In the genomic region with DNA sequence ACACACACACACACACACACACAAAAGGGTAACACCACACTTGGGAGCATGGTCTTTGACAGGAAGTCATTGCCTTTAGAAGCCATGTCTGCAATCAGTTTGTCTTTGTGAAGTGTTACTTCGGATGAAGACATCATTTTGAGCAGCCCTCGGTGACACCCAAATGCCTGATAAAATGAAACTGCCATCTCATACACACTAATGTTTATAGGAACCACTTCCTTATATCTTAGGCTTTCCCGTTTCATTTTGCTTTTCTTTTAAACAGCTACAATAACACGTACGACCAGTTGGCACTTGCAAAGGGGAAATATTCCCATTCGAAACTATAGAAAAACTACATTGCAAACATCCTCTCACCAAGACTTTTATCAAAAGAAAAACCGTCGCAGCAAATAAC, we compare ENCODE assay signal across 22 mouse cellular contexts. TPM values are rescaled to one million over a fixed set of nuclear protein-coding genes. Genes with fewer than 3 reads are reported as not detected.
A peak's percentile ranks its signal among the peaks of the same experiment; 100 is the strongest.
DNase-seq lines count a peak whose midpoint lies in the region; ATAC-seq and TF ChIP-seq lines count a peak whose summit lies in the region.
"Had no signal": no experiment of that assay in that cellular context is flagged by ENCODE, and none has a peak within 500 bp of the region (broad histone marks: within the 10 kb centered on the region; RNA-seq: fewer than 3 reads in every experiment).

No protein-coding gene starts in this region.

- H3K36me3 ChIP-seq in heart, embryonic 15.5 days, result no peaks in the 10 kb centered on the region
- H3K36me3 ChIP-seq in heart, embryonic 10.5 days, result no peaks in the 10 kb centered on the region
- no peaks in the 10 kb centered on the region for H3K36me3 ChIP-seq in lung, embryonic 14.5 days (ENCODE audit: insufficient read depth)
- H3K36me3 ChIP-seq in midbrain, embryonic 15.5 days (replicated peaks), result no peaks in the 10 kb centered on the region
- H3K36me3 ChIP-seq: intestine, embryonic 15.5 days; limb, embryonic 10.5 days; liver, embryonic 13.5 days had no signal

- TF ChIP-seq CTCF in lung, embryonic 14.5 days (IDR thresholded peaks at IDR 0.05; ENCODE audit: low read depth), result no peak
- TF ChIP-seq CTCF in cortical plate, adult 2 months (IDR thresholded peaks at IDR 0.05; ENCODE audit: extremely low read depth, insufficient read depth, low read length), result no peak

- no peaks in the 10 kb centered on the region for H3K4me1 ChIP-seq in heart, embryonic 15.5 days (replicated peaks)
- no peaks in the 10 kb centered on the region for H3K4me1 ChIP-seq in heart, embryonic 10.5 days
- no peaks in the 10 kb centered on the region for H3K4me1 ChIP-seq in lung, embryonic 14.5 days (ENCODE audit: insufficient read depth)
- 0 out of 2 replicates have a peak, but pooled peaks cover 3% of the 10 kb centered on the region for H3K4me1 ChIP-seq in cortical plate, adult 2 months (ENCODE audit: control insufficient read depth, insufficient read depth, low read length)
- peaks cover 29% of the 10 kb centered on the region for H3K4me1 ChIP-seq in midbrain, embryonic 15.5 days
- H3K4me1 ChIP-seq: intestine, embryonic 15.5 days; liver, embryonic 13.5 days had no signal

- H3K9ac ChIP-seq in heart, embryonic 15.5 days, result no peak overlapping the region
- no peak overlapping the region for H3K9ac ChIP-seq in lung, embryonic 14.5 days
- no peak overlapping the region for H3K9ac ChIP-seq in midbrain, embryonic 15.5 days
- H3K9ac ChIP-seq: intestine, embryonic 15.5 days; liver, embryonic 13.5 days had no signal

- TF ChIP-seq POLR2A in cortical plate, adult 2 months (IDR thresholded peaks at IDR 0.05; ENCODE audit: extremely low read depth, insufficient read depth, low read length), result no peak

- H3K27ac ChIP-seq in heart, embryonic 15.5 days, result no peak overlapping the region
- no peak overlapping the region for H3K27ac ChIP-seq in heart, embryonic 10.5 days
- no peak overlapping the region for H3K27ac ChIP-seq in lung, embryonic 14.5 days (ENCODE audit: low read depth)
- H3K27ac ChIP-seq in cortical plate, adult 2 months (ENCODE audit: insufficient read depth, low read length), result no peak overlapping the region
- H3K27ac ChIP-seq in midbrain, embryonic 15.5 days, result no peak overlapping the region
- H3K27ac ChIP-seq: intestine, embryonic 15.5 days; kidney, postnatal 0 days; limb, embryonic 10.5 days; liver, embryonic 13.5 days had no signal

- WGBS in heart, embryonic 15.5 days, result 67% methylated on average over 8 of the region's 8 CpGs
- 75% methylated on average over 8 of the region's 8 CpGs for WGBS in heart, embryonic 10.5 days
- WGBS in lung, embryonic 14.5 days, result 30% methylated on average over 8 of the region's 8 CpGs
- 49% methylated on average over 8 of the region's 8 CpGs for WGBS in midbrain, embryonic 15.5 days

- H3K4me2 ChIP-seq in heart, embryonic 15.5 days, result peak overlapping the region; percentile 29; the same call in 1 of the 2 replicates
- peak overlapping the region; percentile 31 for H3K4me2 ChIP-seq in lung, embryonic 14.5 days
- 0 out of 2 replicates have a peak overlapping the region, but pooled peaks have one; percentile 12 for H3K4me2 ChIP-seq in midbrain, embryonic 15.5 days
- H3K4me2 ChIP-seq: intestine, embryonic 15.5 days; liver, embryonic 13.5 days had no signal

- H3K27me3 ChIP-seq in heart, embryonic 15.5 days, result peaks cover 11% of the 10 kb centered on the region; the same call in 1 of the 2 replicates
- 0 out of 2 replicates have a peak, but pooled peaks cover 6% of the 10 kb centered on the region for H3K27me3 ChIP-seq in heart, embryonic 10.5 days (ENCODE audit: insufficient read depth, poor library complexity, severe bottlenecking)
- H3K27me3 ChIP-seq in lung, embryonic 14.5 days (ENCODE audit: insufficient read depth, low read length), result no peaks in the 10 kb centered on the region
- no peaks in the 10 kb centered on the region for H3K27me3 ChIP-seq in midbrain, embryonic 15.5 days (replicated peaks)
- H3K27me3 ChIP-seq: intestine, embryonic 15.5 days; liver, embryonic 13.5 days had no signal

- DNase-seq in heart, embryonic 10.5 days (ENCODE audit: low spot score), result no peak
- peak; percentile 38 for DNase-seq in lung, embryonic 14.5 days
- no peak for DNase-seq in lung, postnatal 14 days
- no peak for DNase-seq in kidney, adult 11 months
- no peak for DNase-seq in layer of hippocampus, adult 18-20 months (ENCODE audit: low spot score in 2 of 2)
- DNase-seq: adrenal gland, postnatal 14 days; cerebellum, adult 2 months; gastrocnemius, postnatal 14 days; heart, postnatal 10 days; liver, embryonic 13.5 days; thymus, postnatal 14 days had no signal

- H3K9me3 ChIP-seq in heart, embryonic 15.5 days (replicated peaks), result no peaks in the 10 kb centered on the region
- H3K9me3 ChIP-seq in heart, embryonic 10.5 days, result no peaks in the 10 kb centered on the region
- H3K9me3 ChIP-seq in lung, embryonic 14.5 days (ENCODE audit: low read depth, low read length), result no peaks in the 10 kb centered on the region
- H3K9me3 ChIP-seq in midbrain, embryonic 15.5 days, result no peaks in the 10 kb centered on the region
- H3K9me3 ChIP-seq: intestine, embryonic 15.5 days; limb, embryonic 10.5 days; liver, embryonic 13.5 days had no signal

- H3K4me3 ChIP-seq in heart, embryonic 15.5 days, result no peak overlapping the region
- H3K4me3 ChIP-seq in heart, embryonic 10.5 days, result no peak overlapping the region
- H3K4me3 ChIP-seq in lung, embryonic 14.5 days (ENCODE audit: low read depth, low read length), result no peak overlapping the region
- 0 out of 2 replicates have a peak overlapping the region, but pooled peaks have one; percentile 3 for H3K4me3 ChIP-seq in cortical plate, adult 2 months (ENCODE audit: insufficient read depth, low read length)
- H3K4me3 ChIP-seq in midbrain, embryonic 15.5 days, result no peak overlapping the region
- H3K4me3 ChIP-seq: intestine, embryonic 15.5 days; limb, embryonic 10.5 days; liver, embryonic 13.5 days; myocyte had no signal

- ATAC-seq in heart, embryonic 15.5 days (replicated peaks; ENCODE audit: insufficient number of reproducible peaks, insufficient read depth, low FRiP score, low read depth), result no peak
- no peak for ATAC-seq in lung, embryonic 14.5 days (ENCODE audit: insufficient read depth)
- ATAC-seq in midbrain, embryonic 15.5 days (replicated peaks), result no peak
- ATAC-seq: intestine, embryonic 15.5 days had no signal

RNA-seq across cellular contexts. Expression of a gene that starts 42.1 kb away (rescaled TPM):
- polyA plus RNA-seq in heart, embryonic 15.5 days (2015; fragmentation: Nextera tagmentation; extraction: Ambion mirVana), result not detected in 2 replicates
- 0.16 and 0.32 TPM in 2 replicates for polyA plus RNA-seq in heart, embryonic 10.5 days (2016; fragmentation: Nextera tagmentation; extraction: Ambion mirVana)
- polyA plus RNA-seq in lung, embryonic 14.5 days (2014; fragmentation: Nextera tagmentation; extraction: Ambion mirVana), result 0.31 and 0.61 TPM in 2 replicates
- 0.09 and 0.13 TPM in 2 replicates for polyA plus RNA-seq in cortical plate, adult 2 months (2012; rRNA removed)
- 0.97 and 1.5 TPM in 2 replicates for polyA plus RNA-seq in midbrain, embryonic 15.5 days (2015; fragmentation: Nextera tagmentation; extraction: Ambion mirVana)
- under 1 TPM; 0.15 to 0.20 TPM for total RNA-seq in layer of hippocampus, adult 18-20 months (2021)
- total RNA-seq: adrenal gland, postnatal 14 days; gastrocnemius, postnatal 14 days; MEL; neutrophil, adult 5-6 weeks had no signal
- polyA plus RNA-seq: liver, embryonic 13.5 days; myocyte; small intestine, adult 2 months; stomach, embryonic 14.5 days had no signal
